Mouse (Mus musculus): ENCODE measurements at regions not wholly inside any gene's neighbourhood (a gene's known extent, or its start where the extent isn't known, plus 50 kb on each side); places are given as distances from the start of the nearest gene placed in this dataset.

- TF ChIP-seq MAFK (IDR thresholded peaks at IDR 0.05; ENCODE audit: insufficient read depth, low read depth, low read length) (no peak), ZNF384 (IDR thresholded peaks at IDR 0.05; ENCODE audit: low read depth, low read length) (no peak), HCFC1 (IDR thresholded peaks at IDR 0.05; ENCODE audit: borderline replicate concordance, insufficient read depth, low read length) (no peak)
Observed at GRCm38 (mm10) chr11:6739439-6739838, 81.1 kb downstream of the Ramp3 start.

All from ES-E14 (cell line).